Mouse (Mus musculus): ENCODE measurements at regions not wholly inside any gene's neighbourhood (a gene's known extent, or its start where the extent isn't known, plus 50 kb on each side); places are given as distances from the start of the nearest gene placed in this dataset.

- peak in 1 of 2 experiments; percentile 2 for DNase-seq (ENCODE audit: low spot score in 2 of 2)
Observed at GRCm38 (mm10) chr11:42067788-42068187, 67.1 kb upstream of the Gabrg2 start.

- no peak for DNase-seq (ENCODE audit: low spot score in 2 of 2)
Observed at GRCm38 (mm10) chr11:42051567-42051966, 50.9 kb upstream of the Gabrg2 start.

All from urinary bladder, adult 18-20 months (tissue).